Mouse (Mus musculus) common myeloid progenitor, adult 5-6 weeks (primary cell): ENCODE measurements at regions not wholly inside any gene's neighbourhood (a gene's known extent, or its start where the extent isn't known, plus 50 kb on each side); places are given as distances from the start of the nearest gene placed in this dataset.
"Not testable (repeated sequence)": the region's sequence is repeated elsewhere in the genome, so short reads cannot be mapped to it uniquely, and the experiment has no call there.

Experiments
- ATAC-seq: replicated peaks from 2 replicates; pipeline ENCODE4 v1.8.0; 2016; ENCODE audit warnings: low read depth, mild to moderate bottlenecking, moderate TSS enrichment, inconsistent platforms; ENCODE audit not compliant: poor library complexity, severe bottlenecking

GRCm38 (mm10) chr13:5920422-5920821 is 59.1 kb downstream of the Klf6 start:
- ATAC-seq, result no peak

GRCm38 (mm10) chr13:5931433-5931832 is 70.2 kb downstream of the Klf6 start:
- ATAC-seq, result no peak

GRCm38 (mm10) chr13:5937436-5937835 is 76.2 kb downstream of the Klf6 start:
- no peak for ATAC-seq

GRCm38 (mm10) chr13:5937970-5938369 is 76.7 kb downstream of the Klf6 start:
- peak; percentile 67 for ATAC-seq

GRCm38 (mm10) chr13:5939368-5939767 is 78.1 kb downstream of the Klf6 start:
- ATAC-seq, result peak; percentile 92

GRCm38 (mm10) chr13:5952863-5953262 is 91.6 kb downstream of the Klf6 start:
- ATAC-seq, result no peak

- ATAC-seq, result not testable (repeated sequence)
Measured at GRCm38 (mm10) chr13:5955121-5955520, 93.8 kb downstream of the Klf6 start.

- ATAC-seq, result 0 out of 2 replicates have a peak, but pooled peaks have one; percentile 32
Measured at GRCm38 (mm10) chr13:5956145-5956544, 94.9 kb downstream of the Klf6 start.

- no peak for ATAC-seq
Measured at GRCm38 (mm10) chr13:5962947-5963346, 101.7 kb downstream of the Klf6 start.

- ATAC-seq, result no peak
Measured at GRCm38 (mm10) chr13:5964626-5965025, 103.3 kb downstream of the Klf6 start.

GRCm38 (mm10) chr13:5978615-5979014 is 117.3 kb downstream of the Klf6 start:
- no peak for ATAC-seq

- ATAC-seq, result no peak
Measured at GRCm38 (mm10) chr13:5987491-5987890, 126.2 kb downstream of the Klf6 start.

GRCm38 (mm10) chr13:5988407-5988806 is 127.1 kb downstream of the Klf6 start:
- no peak for ATAC-seq

- ATAC-seq, result no peak
Measured at GRCm38 (mm10) chr13:6000559-6001217, 139.4 kb downstream of the Klf6 start.

GRCm38 (mm10) chr13:6001218-6001564 is 139.9 kb downstream of the Klf6 start:
- ATAC-seq, result no peak

GRCm38 (mm10) chr13:6005901-6006300 is 144.6 kb downstream of the Klf6 start:
- no peak for ATAC-seq

GRCm38 (mm10) chr13:6009671-6010070 is 148.4 kb downstream of the Klf6 start:
- ATAC-seq, result no peak

GRCm38 (mm10) chr13:6027207-6027606 is 165.9 kb downstream of the Klf6 start:
- ATAC-seq, result no peak

GRCm38 (mm10) chr13:6028878-6029277 is 167.6 kb downstream of the Klf6 start:
- no peak for ATAC-seq

- ATAC-seq, result no peak
Measured at GRCm38 (mm10) chr13:6029461-6029860, 168.2 kb downstream of the Klf6 start.

- no peak for ATAC-seq
Measured at GRCm38 (mm10) chr13:6030128-6030527, 168.8 kb downstream of the Klf6 start.

GRCm38 (mm10) chr13:6040132-6040531 is 178.8 kb downstream of the Klf6 start:
- no peak for ATAC-seq
